ENCODE assay signal across 7 mouse cellular contexts in genomic region chr17:23791079-23791357, GRCm38 (mm10). TPM values are rescaled to one million over a fixed set of nuclear protein-coding genes. Genes with fewer than 3 reads are reported as not detected.
DNase-seq lines count a peak whose midpoint lies in the region; ATAC-seq and TF ChIP-seq lines count a peak whose summit lies in the region.

No protein-coding gene starts in this region.

- WGBS in spleen, adult 2 months, result 9% methylated on average over 2 of the region's 2 CpGs
- WGBS in forebrain, embryonic 13.5 days, result 56% methylated on average over 2 of the region's 2 CpGs
- 57% methylated on average over 2 of the region's 2 CpGs for WGBS in liver, embryonic 11.5 days
- WGBS in lung, adult 2 months, result 53% methylated on average over 2 of the region's 2 CpGs

- peak overlapping the region; percentile 69 for H3K4me3 ChIP-seq in spleen, adult 2 months (ENCODE audit: extremely low read depth, insufficient read depth, insufficient read length)
- peak overlapping the region; percentile 42 for H3K4me3 ChIP-seq in forebrain, embryonic 13.5 days
- H3K4me3 ChIP-seq in liver, embryonic 11.5 days (ENCODE audit: low read depth, low read length), result peak overlapping the region; percentile 55
- H3K4me3 ChIP-seq in lung, adult 2 months (replicated peaks; ENCODE audit: extremely low read depth, low read depth, low read length), result no peak overlapping the region

- 0 out of 2 replicates have a peak, but pooled peaks have one; percentile 33 for ATAC-seq in forebrain, embryonic 13.5 days
- peak; percentile 16 for ATAC-seq in liver, embryonic 11.5 days (replicated peaks; ENCODE audit: low FRiP score)

- peaks cover 9% of the 10 kb centered on the region; the same call in 1 of the 2 replicates for H3K4me1 ChIP-seq in spleen, adult 2 months (ENCODE audit: control insufficient read depth, insufficient read depth, insufficient read length)
- H3K4me1 ChIP-seq in forebrain, embryonic 13.5 days, result peaks cover 18% of the 10 kb centered on the region
- H3K4me1 ChIP-seq in liver, embryonic 11.5 days (replicated peaks; ENCODE audit: control insufficient read depth, insufficient read depth, low read length), result peaks cover 13% of the 10 kb centered on the region
- peaks cover 9% of the 10 kb centered on the region for H3K4me1 ChIP-seq in lung, adult 2 months (ENCODE audit: control insufficient read depth, insufficient read depth, low read length)

- TF ChIP-seq CTCF in spleen, adult 2 months (IDR thresholded peaks at IDR 0.05; ENCODE audit: extremely low read depth, insufficient read depth, insufficient read length, insufficient replicate concordance), result no peak
- no peak for TF ChIP-seq CTCF in lung, adult 2 months (IDR thresholded peaks at IDR 0.05; ENCODE audit: insufficient read depth, low read length)

- H3K9me3 ChIP-seq in forebrain, embryonic 13.5 days (replicated peaks), result no peaks in the 10 kb centered on the region
- no peaks in the 10 kb centered on the region for H3K9me3 ChIP-seq in liver, embryonic 11.5 days (ENCODE audit: control insufficient read depth, low read length)

- H3K9ac ChIP-seq in forebrain, embryonic 13.5 days, result peak overlapping the region; percentile 77
- H3K9ac ChIP-seq in liver, embryonic 11.5 days (ENCODE audit: low read depth, low read length), result peak overlapping the region; percentile 91

- no peak for TF ChIP-seq POLR2A in spleen, adult 2 months (IDR thresholded peaks at IDR 0.05; ENCODE audit: low read depth, low read length)
- TF ChIP-seq POLR2A in lung, adult 2 months (IDR thresholded peaks at IDR 0.05; ENCODE audit: borderline replicate concordance, extremely low read depth, low read depth, low read length), result no peak

- no peaks in the 10 kb centered on the region for H3K36me3 ChIP-seq in spleen, adult 2 months (ENCODE audit: control insufficient read depth, insufficient read depth, low read length)
- no peaks in the 10 kb centered on the region for H3K36me3 ChIP-seq in forebrain, embryonic 13.5 days (ENCODE audit: poor library complexity, severe bottlenecking)
- H3K36me3 ChIP-seq in liver, embryonic 11.5 days (ENCODE audit: control insufficient read depth, insufficient read depth, low read length), result no peaks in the 10 kb centered on the region

- DNase-seq in spleen, adult 2 months (ENCODE audit: low read depth in 1 of 2, low spot score in 2 of 2), result no peak
- no peak for DNase-seq in spleen, postnatal 4 days (ENCODE audit: low spot score in 2 of 2)
- DNase-seq in liver, embryonic 11.5 days (ENCODE audit: low spot score), result no peak
- peak; percentile 38 for DNase-seq in thymus, postnatal 4 days
- no peak for DNase-seq in cerebellum, adult 11-12 months
- DNase-seq in lung, adult 2 months, result no peak

- H3K4me2 ChIP-seq in forebrain, embryonic 13.5 days, result peak overlapping the region; percentile 72
- H3K4me2 ChIP-seq in liver, embryonic 11.5 days, result peak overlapping the region; percentile 91

- H3K27me3 ChIP-seq in spleen, adult 2 months (ENCODE audit: control insufficient read depth, insufficient read depth, low read length), result 0 out of 2 replicates have a peak, but pooled peaks cover 1% of the 10 kb centered on the region
- no peaks in the 10 kb centered on the region for H3K27me3 ChIP-seq in forebrain, embryonic 13.5 days
- H3K27me3 ChIP-seq in liver, embryonic 11.5 days (replicated peaks; ENCODE audit: control insufficient read depth, insufficient read depth, low read length), result no peaks in the 10 kb centered on the region

- H3K27ac ChIP-seq in spleen, adult 2 months (ENCODE audit: insufficient read depth, low read length), result no peak overlapping the region
- H3K27ac ChIP-seq in forebrain, embryonic 13.5 days, result peak overlapping the region; percentile 84
- peak overlapping the region; percentile 74; the same call in 1 of the 2 replicates for H3K27ac ChIP-seq in liver, embryonic 11.5 days (ENCODE audit: low read depth, low read length)

RNA-seq across cellular contexts. Expression of gene Srrm2, which starts 0.7 kb away (rescaled TPM):
- 601 and 671 TPM in 2 replicates for polyA plus RNA-seq in spleen, adult 2 months (2012; rRNA removed)
- 605 and 611 TPM in 2 replicates for polyA plus RNA-seq in forebrain, embryonic 13.5 days (2015; fragmentation: Nextera tagmentation; extraction: Ambion mirVana)
- 355 and 398 TPM in 2 replicates for polyA plus RNA-seq in liver, embryonic 11.5 days (2014; fragmentation: Nextera tagmentation; extraction: Ambion mirVana)
- 538 and 681 TPM in 2 replicates for polyA plus RNA-seq in lung, adult 2 months (2012; rRNA removed)

RNA-seq across cellular contexts. Expression of gene Flywch2, which starts 5.1 kb away (rescaled TPM):
- polyA plus RNA-seq in spleen, adult 2 months (2012; rRNA removed), result 1.4 and 1.5 TPM in 2 replicates
- polyA plus RNA-seq in forebrain, embryonic 13.5 days (2015; fragmentation: Nextera tagmentation; extraction: Ambion mirVana), result 34.3 and 40.1 TPM in 2 replicates
- 9.4 and 10.6 TPM in 2 replicates for polyA plus RNA-seq in liver, embryonic 11.5 days (2014; fragmentation: Nextera tagmentation; extraction: Ambion mirVana)
- 8.0 and 8.8 TPM in 2 replicates for polyA plus RNA-seq in lung, adult 2 months (2012; rRNA removed)

RNA-seq across cellular contexts. Expression of gene Flywch1, which starts 19.6 kb away (rescaled TPM):
- 17.4 and 21.2 TPM in 2 replicates for polyA plus RNA-seq in spleen, adult 2 months (2012; rRNA removed)
- 165 and 176 TPM in 2 replicates for polyA plus RNA-seq in forebrain, embryonic 13.5 days (2015; fragmentation: Nextera tagmentation; extraction: Ambion mirVana)
- 39.1 and 42.3 TPM in 2 replicates for polyA plus RNA-seq in liver, embryonic 11.5 days (2014; fragmentation: Nextera tagmentation; extraction: Ambion mirVana)
- polyA plus RNA-seq in lung, adult 2 months (2012; rRNA removed), result 37.1 and 39.1 TPM in 2 replicates

RNA-seq across cellular contexts. Expression of gene Elob, which starts 37.9 kb away (rescaled TPM):
- polyA plus RNA-seq in spleen, adult 2 months (2012; rRNA removed), result 237 and 329 TPM in 2 replicates
- 1,249 and 1,327 TPM in 2 replicates for polyA plus RNA-seq in forebrain, embryonic 13.5 days (2015; fragmentation: Nextera tagmentation; extraction: Ambion mirVana)
- polyA plus RNA-seq in liver, embryonic 11.5 days (2014; fragmentation: Nextera tagmentation; extraction: Ambion mirVana), result 744 and 795 TPM in 2 replicates
- 470 and 498 TPM in 2 replicates for polyA plus RNA-seq in lung, adult 2 months (2012; rRNA removed)

RNA-seq across cellular contexts. Expression of gene Prss33, which starts 44.8 kb away (rescaled TPM):
- 0.08 and 0.09 TPM in 2 replicates for polyA plus RNA-seq in spleen, adult 2 months (2012; rRNA removed)
- polyA plus RNA-seq in forebrain, embryonic 13.5 days (2015; fragmentation: Nextera tagmentation; extraction: Ambion mirVana), result not detected in 2 replicates
- not detected in 2 replicates for polyA plus RNA-seq in liver, embryonic 11.5 days (2014; fragmentation: Nextera tagmentation; extraction: Ambion mirVana)
- not detected in 2 replicates for polyA plus RNA-seq in lung, adult 2 months (2012; rRNA removed)
